Mouse (Mus musculus) myocyte (in vitro differentiated cells): ENCODE data around the gene Inhbb. TPM values are rescaled to one million over a fixed set of nuclear protein-coding genes. Genes with fewer than 3 reads are reported as not detected.

Source experiments
- H3K27me3 ChIP-seq: one replicate; pipeline ENCODE4 v1.6.1; 2011; ENCODE audit not compliant: control insufficient read depth, insufficient read depth, insufficient read length
- H3K36me3 ChIP-seq: one replicate; pipeline ENCODE4 v1.6.1; 2011; ENCODE audit not compliant: control insufficient read depth, insufficient read depth
- H3K4me2 ChIP-seq: one replicate; pipeline ENCODE4 v1.6.1; 2011; ENCODE audit warnings: low read depth, control low read depth
- H3K4me3 ChIP-seq: one replicate; pipeline ENCODE4 v1.5.1; 2011; ENCODE audit warnings: mild to moderate bottlenecking, control low read depth, moderate library complexity
- H3K79me2 ChIP-seq: one replicate; pipeline ENCODE4 v1.6.1; 2011; ENCODE audit not compliant: control insufficient read depth, insufficient read depth
- H3ac ChIP-seq: one replicate; pipeline ENCODE4 v1.6.1; 2011; ENCODE audit not compliant: control insufficient read depth, insufficient read length
- CEBPB ChIP-seq: IDR thresholded peaks from 2 replicates; pipeline ENCODE4 v1.6.1; 2011; ENCODE audit warnings: mild to moderate bottlenecking, moderate library complexity; ENCODE audit not compliant: poor library complexity, insufficient read depth, severe bottlenecking
- E2F4 ChIP-seq: IDR thresholded peaks from one replicate; pipeline ENCODE4 v1.6.1; 2011; ENCODE audit warnings: mild to moderate bottlenecking, control low read depth, moderate library complexity; ENCODE audit not compliant: insufficient read depth
- MAX ChIP-seq: IDR thresholded peaks from one replicate; pipeline ENCODE4 v1.6.1; 2011; ENCODE audit warnings: low read depth, mild to moderate bottlenecking, control low read depth
- MYOD1 ChIP-seq, 3 experiments: IDR thresholded peaks; one replicate each; pipeline ENCODE4 v1.6.1; 2011; ENCODE audit warnings: control low read depth in 2 of 3, low read depth in 2 of 3, mild to moderate bottlenecking in 2 of 3, moderate library complexity in 1 of 3; ENCODE audit not compliant: insufficient read length in 2 of 3, control insufficient read depth in 1 of 3
- MYOG ChIP-seq, 3 experiments: IDR thresholded peaks; one replicate each; pipeline ENCODE4 v1.6.1; 2011; ENCODE audit warnings: control low read depth in 2 of 3, low read depth in 2 of 3, mild to moderate bottlenecking in 2 of 3; ENCODE audit not compliant: insufficient read length in 2 of 3, control insufficient read depth in 1 of 3, insufficient read depth in 1 of 3
- POLR2A ChIP-seq: IDR thresholded peaks from one replicate; pipeline ENCODE4 v1.6.1; 2011; ENCODE audit warnings: low read depth, mild to moderate bottlenecking, control low read depth, moderate library complexity; ENCODE audit not compliant: insufficient read length
- POLR2AphosphoS2 ChIP-seq: IDR thresholded peaks from one replicate; pipeline ENCODE4 v1.6.1; 2011; ENCODE audit warnings: low read depth, control low read depth; ENCODE audit not compliant: insufficient read length
- REST ChIP-seq: IDR thresholded peaks from one replicate; pipeline ENCODE4 v1.6.1; 2011; ENCODE audit warnings: mild to moderate bottlenecking, control low read depth, moderate library complexity; ENCODE audit not compliant: insufficient read depth, insufficient read length
- SRF ChIP-seq: IDR thresholded peaks from one replicate; pipeline ENCODE4 v1.6.1; 2011; ENCODE audit warnings: low read depth; ENCODE audit not compliant: control insufficient read depth, insufficient read length
- TCF12 ChIP-seq: IDR thresholded peaks from one replicate; pipeline ENCODE4 v1.6.1; 2011; ENCODE audit warnings: mild to moderate bottlenecking, control low read depth; ENCODE audit not compliant: poor library complexity, insufficient read depth, severe bottlenecking
- TCF3 ChIP-seq: IDR thresholded peaks from one replicate; pipeline ENCODE4 v1.6.1; 2011; ENCODE audit warnings: low read depth, control low read depth; ENCODE audit not compliant: insufficient read length
- USF1 ChIP-seq: IDR thresholded peaks from one replicate; pipeline ENCODE4 v1.6.1; 2011; ENCODE audit warnings: low read depth, mild to moderate bottlenecking, control low read depth, moderate library complexity
- polyA plus RNA-seq: library from polyadenylated mRNA; unstranded; fragments of >200 nt; fragmentation: generic; extraction: Trizol; gene quantifications from one replicate; pipeline ENCODE4 v1.2.1, GENCODE M21; 2012; ENCODE audit warnings: missing spikeins

The Inhbb gene
- polyA plus RNA-seq, 1 experiment, result 8.3 TPM

DNA sequence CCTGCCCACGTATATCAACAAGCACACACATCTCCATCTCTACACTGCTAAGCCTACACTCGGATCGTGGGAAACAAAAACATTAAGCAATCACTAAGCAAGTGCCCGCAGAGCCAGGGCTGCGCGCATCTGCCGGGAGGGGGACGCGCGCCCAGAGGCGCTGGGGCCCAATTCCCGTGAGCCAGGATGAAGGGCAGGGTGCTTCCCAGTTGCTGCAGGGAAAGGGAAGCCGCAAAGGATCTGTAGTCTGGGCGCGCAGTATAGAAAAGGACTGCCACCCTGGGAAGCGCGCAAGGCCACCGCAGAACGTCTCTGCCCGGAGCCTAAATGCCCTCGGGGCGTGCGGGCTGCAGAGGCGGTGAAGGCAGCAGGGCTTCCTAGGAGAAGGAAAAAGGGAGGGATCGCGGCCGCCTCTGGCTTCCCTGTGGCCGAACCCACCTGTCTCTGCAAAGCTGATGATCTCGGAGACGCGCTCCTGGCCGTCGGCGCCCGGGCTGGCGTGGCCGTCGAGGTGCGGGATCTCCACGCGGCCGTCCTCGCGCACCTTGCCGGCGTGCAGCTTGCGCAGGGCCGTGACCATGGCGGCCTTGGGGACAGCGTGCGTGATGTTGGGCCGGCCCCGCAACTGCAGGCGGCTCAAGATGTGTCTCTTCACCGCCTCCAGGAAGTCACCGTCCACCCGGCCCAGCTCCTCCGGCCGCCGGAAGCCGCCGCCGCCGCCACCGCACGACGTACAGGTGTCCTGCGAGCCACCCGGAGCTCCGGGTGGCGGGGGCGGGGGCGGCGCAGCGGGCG, 1.7 kb downstream of the Inhbb start:
- Histone ChIP-seq H3K4me2 (peak overlapping the region; percentile 53), H3K27me3 (peaks cover 7% of the 10 kb centered on the region), H3K36me3 (no peaks in the 10 kb centered on the region), H3ac (peak overlapping the region; percentile 58), H3K4me3 (peak overlapping the region; percentile 20), H3K79me2 (no peaks in the 10 kb centered on the region)
- no peak for TF ChIP-seq TCF12
- TF ChIP-seq POLR2AphosphoS2, result no peak
- TF ChIP-seq MYOG (IDR thresholded peaks at IDR 0.05; ENCODE audit: control insufficient read depth in 1 of 3, insufficient read depth in 1 of 3, insufficient read length in 2 of 3, low read depth in 2 of 3), result no peak
- no peak for TF ChIP-seq USF1
- no peak for TF ChIP-seq SRF
- TF ChIP-seq TCF3, result no peak
- TF ChIP-seq MYOD1 (IDR thresholded peaks at IDR 0.05; ENCODE audit: control insufficient read depth in 1 of 3, insufficient read length in 2 of 3, low read depth in 2 of 3), result peak in 1 of 3 experiments; percentile 21
- no peak for TF ChIP-seq POLR2A
- peak; percentile 51 for TF ChIP-seq CEBPB
- TF ChIP-seq E2F4, result no peak
- no peak for TF ChIP-seq REST

DNA sequence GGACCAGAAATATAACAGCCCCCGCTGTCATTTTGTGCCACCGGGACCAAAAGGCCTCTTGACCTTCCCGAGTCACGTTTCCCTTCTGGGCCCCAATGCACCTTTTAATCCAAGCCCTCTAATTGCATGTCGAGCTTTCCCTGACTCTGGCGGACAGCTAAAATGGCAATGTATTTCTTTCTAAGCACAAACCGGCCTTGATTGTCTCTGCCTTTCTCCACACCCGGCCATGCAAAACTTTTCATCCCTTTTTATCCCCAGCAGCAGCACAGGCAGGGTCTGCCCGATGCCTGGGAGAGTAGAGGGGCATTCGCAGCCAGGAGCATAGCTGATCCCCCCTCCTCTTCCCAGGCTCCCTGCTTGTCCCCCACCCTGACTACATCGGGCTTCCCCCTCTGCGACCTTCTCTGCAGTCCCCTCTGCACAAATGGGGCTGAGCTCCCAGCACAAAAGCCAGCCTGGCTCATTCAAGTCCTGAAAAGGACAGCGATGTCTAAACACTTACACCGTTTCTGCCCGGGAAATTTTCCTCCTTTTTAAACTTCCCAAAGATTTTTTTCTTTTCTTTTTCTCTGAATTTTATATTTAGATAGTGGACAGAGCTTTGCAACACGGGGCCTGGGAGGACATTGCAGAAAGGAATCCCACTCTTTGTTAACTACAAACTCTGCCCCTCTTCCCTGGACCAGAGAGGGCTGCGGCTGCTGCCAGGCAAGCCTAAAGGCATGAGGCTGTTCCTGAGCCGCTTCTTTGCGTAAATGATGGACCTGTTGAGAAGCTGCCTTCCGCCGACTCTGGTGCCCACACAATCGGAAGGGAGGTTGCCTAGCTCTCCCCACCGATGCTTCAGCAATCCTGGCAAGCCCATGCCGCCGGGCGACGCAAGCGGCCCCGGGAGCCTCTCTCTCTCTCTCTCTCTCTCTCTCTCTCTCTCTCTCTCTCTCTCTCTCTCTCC, 2.6 kb downstream of the Inhbb start:
- H3K27me3 ChIP-seq, result peaks cover 7% of the 10 kb centered on the region
- H3ac ChIP-seq, result no peak overlapping the region
- H3K36me3 ChIP-seq, result no peaks in the 10 kb centered on the region
- H3K79me2 ChIP-seq, result no peaks in the 10 kb centered on the region
- H3K4me3 ChIP-seq, result peak overlapping the region; percentile 20
- peak overlapping the region; percentile 53 for H3K4me2 ChIP-seq
- TF ChIP-seq TCF3, result no peak
- TF ChIP-seq REST, result no peak
- TF ChIP-seq MAX, result no peak
- no peak for TF ChIP-seq E2F4
- TF ChIP-seq POLR2AphosphoS2, result no peak
- TF ChIP-seq MYOD1 (IDR thresholded peaks at IDR 0.05; ENCODE audit: control insufficient read depth in 1 of 3, insufficient read length in 2 of 3, low read depth in 2 of 3), result no peak
- no peak for TF ChIP-seq MYOG (IDR thresholded peaks at IDR 0.05; ENCODE audit: control insufficient read depth in 1 of 3, insufficient read depth in 1 of 3, insufficient read length in 2 of 3, low read depth in 2 of 3)
- TF ChIP-seq CEBPB, result no peak
- TF ChIP-seq USF1, result no peak
- no peak for TF ChIP-seq POLR2A
- no peak for TF ChIP-seq TCF12
- no peak for TF ChIP-seq SRF

DNA sequence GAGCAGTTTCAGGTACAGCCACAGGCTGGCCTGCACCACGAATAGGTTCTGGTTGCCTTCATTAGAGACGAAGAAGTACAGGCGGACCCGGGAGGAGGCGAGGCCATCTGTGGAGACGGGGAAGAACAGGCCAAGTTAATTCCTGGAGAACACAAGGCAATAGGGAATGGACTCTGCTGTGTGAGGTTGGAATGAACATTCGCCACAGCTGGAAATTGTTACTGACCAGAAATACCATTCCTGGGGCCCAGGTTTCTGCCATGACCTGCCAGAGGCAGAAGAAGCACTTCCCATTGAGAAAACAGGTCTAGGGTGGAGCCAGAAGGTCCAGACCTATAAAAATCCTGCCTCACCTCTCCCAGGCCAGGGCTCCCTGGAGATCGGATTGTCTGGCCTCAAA, 4.1 kb downstream of the Inhbb start:
- Histone ChIP-seq H3K4me2 (no peak overlapping the region), H3K4me3 (no peak overlapping the region), H3ac (no peak overlapping the region), H3K36me3 (no peaks in the 10 kb centered on the region), H3K27me3 (peaks cover 7% of the 10 kb centered on the region), H3K79me2 (no peaks in the 10 kb centered on the region)
- TF ChIP-seq TCF3 (no peak), SRF (no peak), POLR2AphosphoS2 (no peak), TCF12 (no peak), CEBPB (no peak), MYOD1 (IDR thresholded peaks at IDR 0.05; ENCODE audit: control insufficient read depth in 1 of 3, insufficient read length in 2 of 3, low read depth in 2 of 3) (no peak), MYOG (IDR thresholded peaks at IDR 0.05; ENCODE audit: control insufficient read depth in 1 of 3, insufficient read depth in 1 of 3, insufficient read length in 2 of 3, low read depth in 2 of 3) (no peak)

DNA sequence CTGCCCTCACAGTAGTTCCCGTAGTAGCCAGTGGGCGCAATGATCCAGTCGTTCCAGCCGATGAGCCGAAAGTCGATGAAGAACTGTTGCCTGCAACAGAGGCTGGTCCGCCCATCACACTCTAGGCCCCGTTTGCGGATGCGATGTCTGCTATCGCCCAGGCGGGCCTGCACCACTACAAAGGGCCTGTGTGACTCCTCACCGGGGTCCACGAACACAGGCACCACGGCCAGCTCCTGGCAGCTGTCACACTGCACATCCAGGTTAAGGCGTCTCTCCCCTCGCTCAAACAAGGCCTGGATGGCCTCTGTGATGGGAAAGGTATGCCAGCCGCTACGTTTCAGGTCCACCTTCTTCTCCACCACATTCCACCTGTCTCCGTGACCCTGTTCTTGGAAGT, 4.5 kb downstream of the Inhbb start:
- Histone ChIP-seq H3K4me2 (no peak overlapping the region), H3ac (no peak overlapping the region), H3K79me2 (no peaks in the 10 kb centered on the region), H3K27me3 (peaks cover 7% of the 10 kb centered on the region), H3K36me3 (no peaks in the 10 kb centered on the region), H3K4me3 (no peak overlapping the region)
- TF ChIP-seq REST (peak; percentile 31), MYOD1 (IDR thresholded peaks at IDR 0.05; ENCODE audit: control insufficient read depth in 1 of 3, insufficient read length in 2 of 3, low read depth in 2 of 3) (no peak), USF1 (no peak)
